Mouse (Mus musculus) heart, adult 2 months (tissue): ENCODE data around the gene Ccdc51.

Experiments used
- CTCF ChIP-seq: fragments of 200-600 bp; IDR thresholded peaks from 2 replicates; pipeline ENCODE4 v1.8.1; 2022; ENCODE audit warnings: antibody characterized with exemption, mild to moderate bottlenecking, moderate library complexity
- EP300 ChIP-seq: fragments of 200-500 bp; IDR thresholded peaks from 2 replicates; pipeline ENCODE4 v1.6.1; 2011; ENCODE audit warnings: low read depth, low read length, control low read depth; ENCODE audit not compliant: insufficient read depth
- POLR2A ChIP-seq: fragments of 200-500 bp; IDR thresholded peaks from 2 replicates; pipeline ENCODE4 v1.6.1; 2011; ENCODE audit warnings: mild to moderate bottlenecking, low read depth, low read length, control low read depth; ENCODE audit not compliant: insufficient read depth

DNA sequence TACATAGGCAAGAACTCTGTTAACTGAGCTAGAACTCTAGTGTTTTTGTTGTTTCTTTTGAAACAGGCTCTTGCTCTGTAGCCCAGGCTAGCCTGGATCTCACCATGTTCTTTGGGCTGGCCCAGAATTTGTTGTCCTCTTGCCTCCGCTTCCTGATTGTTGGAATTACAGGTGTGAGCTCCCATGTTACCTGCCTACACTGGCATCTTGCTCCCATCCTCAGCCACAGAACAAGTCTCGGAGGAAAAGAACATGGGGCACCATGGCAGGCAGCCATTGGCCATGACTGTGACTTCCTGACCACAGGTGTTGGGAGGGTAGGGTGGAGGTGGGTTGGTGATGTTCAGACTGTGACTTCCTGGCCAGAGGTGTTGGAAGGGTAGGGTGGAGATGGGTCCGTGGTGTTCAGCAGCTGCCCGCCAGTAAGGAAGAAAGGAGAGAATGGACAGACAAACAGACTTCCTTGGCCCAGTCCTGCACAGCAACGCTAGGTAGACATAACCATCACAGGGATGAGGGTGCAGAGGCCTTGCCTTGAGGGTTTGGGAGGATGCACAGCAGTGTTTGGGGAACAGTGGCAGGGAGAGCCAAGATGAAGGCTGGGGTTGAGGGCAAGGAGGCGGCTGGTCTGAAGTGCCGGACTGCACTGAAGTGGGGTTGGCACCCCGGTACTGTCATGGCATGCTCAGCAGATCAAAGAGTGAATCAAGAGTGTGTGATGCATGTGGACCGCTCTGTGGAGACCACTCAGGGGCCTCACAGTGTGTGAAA is 29.6 kb upstream of the Ccdc51 start:
- no peak for TF ChIP-seq CTCF
- no peak for TF ChIP-seq POLR2A
- TF ChIP-seq EP300, result no peak
